Mouse (Mus musculus): ENCODE results near the gene Inhbe. TPM values are rescaled to one million over a fixed set of nuclear protein-coding genes. Genes with fewer than 3 reads are reported as not detected.

Inhbe gene
- polyA plus RNA-seq, 1 experiment from 2014 or later = not detected

DNA sequence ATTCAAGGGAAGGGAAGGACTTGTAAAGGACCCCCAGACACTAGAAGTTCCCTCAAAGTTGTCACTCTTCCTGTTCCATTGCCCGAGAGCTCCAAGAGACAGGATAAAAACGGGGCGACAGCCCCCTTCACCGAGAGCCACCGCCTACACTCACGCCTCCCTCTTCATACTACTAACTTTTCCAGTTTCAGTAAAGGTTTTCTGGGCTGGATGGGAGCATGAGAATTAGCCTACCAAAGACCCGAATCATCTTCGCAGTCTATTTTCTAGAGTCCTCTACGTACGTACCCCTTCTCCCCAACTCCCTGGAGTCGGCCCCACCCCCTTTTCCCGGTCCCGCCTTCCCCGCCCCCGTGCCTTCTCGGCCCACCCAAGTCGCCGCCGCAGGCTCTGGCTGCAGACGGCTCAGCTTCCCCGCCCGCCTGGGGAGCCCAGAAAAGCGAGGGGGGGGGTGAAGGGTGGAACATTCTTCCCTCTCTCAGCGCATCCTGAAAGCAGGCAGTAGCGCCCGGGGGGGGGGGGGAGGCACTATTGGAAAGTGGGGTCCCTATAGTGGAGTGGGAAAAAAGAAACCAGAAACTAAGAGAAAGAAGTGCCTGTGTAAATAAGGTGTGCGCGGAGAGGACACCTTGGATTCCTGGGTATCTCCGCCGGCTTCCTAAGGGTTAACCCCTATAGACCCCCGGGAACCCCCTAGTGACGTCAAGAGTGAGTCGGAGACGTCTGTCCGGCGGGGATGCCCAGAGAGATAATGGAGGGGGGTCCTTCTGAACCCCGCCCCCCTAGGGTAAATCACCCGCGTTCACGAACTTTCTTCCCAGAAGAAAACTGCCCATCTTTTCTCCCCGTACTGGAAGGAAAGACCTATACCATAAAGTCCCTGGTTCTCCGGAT, 14.3 kb downstream of the Inhbe start:
- Histone ChIP-seq H3K9me3 (ENCODE audit: control insufficient read depth, low read length) (no peaks in the 10 kb centered on the region), H3K9ac (replicated peaks; ENCODE audit: low read depth, low read length) (peak overlapping the region; percentile 28), H3K4me1 (replicated peaks; ENCODE audit: control insufficient read depth, insufficient read depth, low read length) (peaks cover 39% of the 10 kb centered on the region), H3K27me3 (replicated peaks; ENCODE audit: control insufficient read depth, insufficient read depth, low read length) (peaks cover 22% of the 10 kb centered on the region), H3K27ac (ENCODE audit: low read length) (no peak overlapping the region), H3K36me3 (ENCODE audit: control insufficient read depth, insufficient read depth) (no peaks in the 10 kb centered on the region), H3K4me2 (ENCODE audit: low read length) (peak overlapping the region; percentile 54), H3K4me3 (replicated peaks; ENCODE audit: low read length) (peak overlapping the region; percentile 27)
- peak; percentile 30; the same call in 1 of the 2 replicates for ATAC-seq
- WGBS = under 1% methylated on average over 39 of the region's 42 CpGs

DNA sequence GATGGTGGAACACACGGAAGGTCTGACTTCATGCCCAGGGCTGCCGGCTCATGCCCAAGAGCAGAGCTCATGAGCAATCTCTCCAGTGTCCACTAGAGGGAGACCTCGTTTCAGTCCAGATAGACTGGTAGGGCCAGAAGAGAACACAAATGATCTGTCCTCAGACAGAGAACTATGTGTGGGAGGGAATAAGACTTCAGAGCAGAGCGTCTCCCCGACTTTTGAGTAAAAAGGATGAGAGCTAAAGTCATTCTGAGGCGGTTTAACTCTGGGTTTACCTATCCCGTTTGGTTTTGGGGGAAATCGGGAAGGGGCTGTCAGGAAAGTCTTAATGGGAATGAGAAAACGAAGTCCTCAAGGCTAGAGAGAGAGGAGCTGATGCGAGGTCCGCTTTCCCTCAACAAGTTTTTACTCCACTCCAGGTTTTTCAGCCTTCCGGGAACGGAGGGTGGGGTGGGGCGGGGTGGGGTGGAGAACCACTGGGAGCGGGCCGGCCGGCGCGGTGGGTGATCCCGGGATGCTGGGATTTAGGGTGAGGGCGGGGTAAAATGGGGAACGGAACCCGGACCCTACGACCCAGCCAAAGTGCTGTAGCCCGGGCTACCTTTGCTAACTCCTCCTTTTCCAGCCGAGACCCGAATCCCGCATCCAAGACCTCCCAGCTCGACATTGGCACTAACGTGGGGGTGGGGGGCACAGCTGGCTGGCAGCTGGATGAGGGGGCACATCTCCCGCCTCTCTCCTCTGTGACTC, 15.1 kb downstream of the Inhbe start:
- no peaks in the 10 kb centered on the region for H3K9me3 ChIP-seq (ENCODE audit: control insufficient read depth, low read length)
- no peak overlapping the region for H3K9ac ChIP-seq (replicated peaks; ENCODE audit: low read depth, low read length)
- H3K36me3 ChIP-seq (ENCODE audit: control insufficient read depth, insufficient read depth) = no peaks in the 10 kb centered on the region
- H3K4me2 ChIP-seq (ENCODE audit: low read length) = peak overlapping the region; percentile 54
- peak overlapping the region; percentile 27 for H3K4me3 ChIP-seq (replicated peaks; ENCODE audit: low read length)
- H3K4me1 ChIP-seq (replicated peaks; ENCODE audit: control insufficient read depth, insufficient read depth, low read length) = peaks cover 39% of the 10 kb centered on the region
- peak; percentile 80 for ATAC-seq
- WGBS = under 1% methylated on average over 31 of the region's 31 CpGs
- peaks cover 22% of the 10 kb centered on the region for H3K27me3 ChIP-seq (replicated peaks; ENCODE audit: control insufficient read depth, insufficient read depth, low read length)
- no peak overlapping the region for H3K27ac ChIP-seq (ENCODE audit: low read length)

DNA sequence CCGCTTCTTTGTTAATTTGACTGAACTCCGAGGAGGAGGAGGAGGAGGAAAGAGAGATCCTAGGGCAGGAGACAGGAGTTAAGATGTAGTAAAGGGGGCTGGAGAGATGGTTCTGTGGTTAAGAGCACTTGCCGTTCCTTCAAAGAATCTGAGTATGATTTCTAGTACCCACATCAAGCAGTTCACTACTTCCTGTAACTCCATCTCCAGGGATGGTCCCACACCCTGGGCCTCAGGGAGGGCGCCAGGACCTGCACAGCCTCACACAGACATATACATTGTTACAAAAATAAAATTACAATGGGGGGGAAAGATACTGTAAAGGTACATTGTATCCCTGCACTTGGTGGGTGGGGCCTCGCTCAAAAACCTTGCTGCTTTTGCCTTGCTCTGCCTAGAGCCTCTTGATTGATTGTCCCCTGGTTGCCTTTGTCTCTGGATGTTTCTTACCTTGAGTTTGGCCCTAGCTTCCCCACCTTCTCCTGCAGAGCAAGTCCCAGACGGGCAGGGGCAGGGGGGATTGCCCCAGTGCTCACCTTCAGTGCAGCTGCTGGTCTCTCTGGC, 16.6 kb downstream of the Inhbe start:
- Histone ChIP-seq H3K9ac (replicated peaks; ENCODE audit: low read depth, low read length) (no peak overlapping the region), H3K27me3 (replicated peaks; ENCODE audit: control insufficient read depth, insufficient read depth, low read length) (peaks cover 22% of the 10 kb centered on the region), H3K4me3 (replicated peaks; ENCODE audit: low read length) (no peak overlapping the region), H3K36me3 (ENCODE audit: control insufficient read depth, insufficient read depth) (no peaks in the 10 kb centered on the region), H3K4me1 (replicated peaks; ENCODE audit: control insufficient read depth, insufficient read depth, low read length) (peaks cover 39% of the 10 kb centered on the region), H3K4me2 (ENCODE audit: low read length) (no peak overlapping the region), H3K27ac (ENCODE audit: low read length) (no peak overlapping the region), H3K9me3 (ENCODE audit: control insufficient read depth, low read length) (no peaks in the 10 kb centered on the region)
- no peak for ATAC-seq
- 83% methylated on average over 6 of the region's 6 CpGs for WGBS

DNA sequence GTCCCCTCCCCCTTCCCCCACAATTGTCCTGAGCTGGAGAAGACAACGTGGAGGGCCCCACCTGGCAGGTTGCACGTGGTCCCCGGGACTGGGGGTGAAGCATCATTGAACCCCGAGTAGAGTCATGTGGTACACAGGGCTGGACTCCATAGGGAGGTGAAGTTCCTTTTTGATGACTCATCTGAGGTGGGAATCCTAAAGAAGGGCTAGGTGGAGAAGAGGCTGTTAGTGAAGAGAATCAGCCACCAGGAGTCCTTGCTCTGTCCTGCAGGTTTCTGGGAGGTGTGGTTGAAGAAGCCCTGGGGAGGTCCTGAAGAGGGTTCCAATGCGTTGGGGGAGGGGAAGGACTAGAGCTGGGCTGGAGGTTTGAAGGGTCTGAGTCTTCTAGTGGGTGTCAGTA, 17.3 kb downstream of the Inhbe start:
- no peak for ATAC-seq
- Histone ChIP-seq H3K27me3 (replicated peaks; ENCODE audit: control insufficient read depth, insufficient read depth, low read length) (peaks cover 18% of the 10 kb centered on the region), H3K27ac (ENCODE audit: low read length) (no peak overlapping the region), H3K9me3 (ENCODE audit: control insufficient read depth, low read length) (no peaks in the 10 kb centered on the region), H3K36me3 (ENCODE audit: control insufficient read depth, insufficient read depth) (no peaks in the 10 kb centered on the region), H3K4me3 (replicated peaks; ENCODE audit: low read length) (no peak overlapping the region), H3K9ac (replicated peaks; ENCODE audit: low read depth, low read length) (no peak overlapping the region), H3K4me1 (replicated peaks; ENCODE audit: control insufficient read depth, insufficient read depth, low read length) (peaks cover 36% of the 10 kb centered on the region), H3K4me2 (ENCODE audit: low read length) (no peak overlapping the region)
- 85% methylated on average over 5 of the region's 5 CpGs for WGBS

DNA sequence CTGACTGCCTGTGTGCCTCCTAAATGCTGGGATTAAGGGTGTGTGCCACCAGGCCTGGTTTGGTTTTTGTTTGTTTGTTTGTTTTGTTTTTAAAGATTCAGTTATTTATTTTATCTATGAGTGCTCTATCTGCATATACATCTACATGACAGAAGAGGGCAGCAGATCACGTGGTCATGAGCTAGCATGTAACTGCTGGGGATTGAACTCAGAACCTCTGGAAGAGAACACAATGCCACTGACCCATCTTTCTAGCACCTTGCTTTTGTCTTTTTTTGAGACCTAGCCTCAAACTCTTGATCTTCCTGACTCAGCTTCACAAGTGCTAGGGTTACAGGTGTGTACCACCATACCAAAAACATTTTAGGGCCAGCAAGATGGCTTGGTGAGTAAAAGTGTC, 18.9 kb downstream of the Inhbe start:
- Histone ChIP-seq H3K27me3 (replicated peaks; ENCODE audit: control insufficient read depth, insufficient read depth, low read length) (0 out of 2 replicates have a peak, but pooled peaks cover 4% of the 10 kb centered on the region), H3K27ac (ENCODE audit: low read length) (no peak overlapping the region), H3K9me3 (ENCODE audit: control insufficient read depth, low read length) (no peaks in the 10 kb centered on the region), H3K4me2 (ENCODE audit: low read length) (no peak overlapping the region), H3K4me1 (replicated peaks; ENCODE audit: control insufficient read depth, insufficient read depth, low read length) (peaks cover 21% of the 10 kb centered on the region), H3K9ac (replicated peaks; ENCODE audit: low read depth, low read length) (no peak overlapping the region), H3K4me3 (replicated peaks; ENCODE audit: low read length) (no peak overlapping the region), H3K36me3 (ENCODE audit: control insufficient read depth, insufficient read depth) (no peaks in the 10 kb centered on the region)
- WGBS = 76% methylated on average over 1 of the region's 1 CpGs
- ATAC-seq = no peak

DNA sequence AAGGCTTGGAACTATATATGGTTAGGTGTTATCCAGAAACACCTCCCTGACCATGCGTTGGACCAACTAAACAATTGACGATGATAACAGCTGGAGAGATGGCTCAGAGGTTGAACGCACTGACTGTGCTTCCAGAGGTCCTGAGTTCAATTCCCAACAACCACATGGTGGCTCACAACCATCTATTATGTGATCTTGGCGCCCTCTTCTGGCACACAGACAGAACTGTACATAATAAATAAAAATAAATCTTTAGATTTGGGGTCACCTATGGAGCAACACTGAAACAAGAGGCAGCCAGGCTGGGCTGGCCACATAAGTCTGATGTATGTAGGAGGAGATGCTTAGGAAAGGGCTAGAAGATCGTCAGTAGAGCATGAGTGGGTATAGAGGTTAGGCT, 21.1 kb downstream of the Inhbe start:
- H3K9me3 ChIP-seq (ENCODE audit: control insufficient read depth, low read length) = no peaks in the 10 kb centered on the region
- 72% methylated on average over 5 of the region's 5 CpGs for WGBS
- ATAC-seq = no peak

DNA sequence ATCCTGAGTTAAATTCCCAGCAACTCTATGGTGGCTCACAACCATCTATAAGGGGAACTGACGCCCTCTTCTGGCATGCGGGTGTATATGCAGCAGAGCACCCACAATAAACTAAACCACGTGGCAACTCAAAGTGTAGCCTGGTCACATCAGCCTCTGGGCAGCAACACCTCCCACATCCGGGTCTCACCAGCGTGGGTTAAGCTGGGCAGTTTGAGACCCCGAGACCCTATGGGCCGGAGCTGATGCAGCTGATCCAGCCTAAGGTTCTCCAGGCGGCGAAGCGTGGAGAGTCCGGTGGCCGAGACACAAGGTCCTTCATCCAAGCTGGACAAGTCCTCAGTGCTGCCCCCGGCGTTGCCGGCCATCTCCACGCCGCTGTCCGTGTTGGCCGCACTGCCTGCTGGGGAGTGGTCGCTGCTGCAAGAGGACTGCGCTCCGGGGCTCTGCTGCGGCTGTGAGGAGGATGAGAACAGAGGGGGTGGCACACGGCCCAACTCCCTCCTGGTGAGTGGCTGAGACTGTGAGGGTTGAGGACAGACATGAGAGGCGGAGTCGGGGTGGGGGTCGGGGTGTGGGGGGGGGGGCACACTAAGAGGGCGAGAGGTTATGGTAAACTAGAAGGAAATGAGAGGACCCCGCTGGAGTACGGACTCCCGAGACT, 21.9 kb downstream of the Inhbe start:
- peak overlapping the region; percentile 36; the same call in 1 of the 2 replicates for H3K9ac ChIP-seq (replicated peaks; ENCODE audit: low read depth, low read length)
- H3K4me3 ChIP-seq (replicated peaks; ENCODE audit: low read length) = peak overlapping the region; percentile 30
- no peaks in the 10 kb centered on the region; the same call in 1 of the 2 replicates for H3K9me3 ChIP-seq (ENCODE audit: control insufficient read depth, low read length)
- H3K4me2 ChIP-seq (ENCODE audit: low read length) = peak overlapping the region; percentile 46
- H3K27ac ChIP-seq (ENCODE audit: low read length) = no peak overlapping the region
- peak; percentile 34; the same call in 1 of the 2 replicates for ATAC-seq
- H3K4me1 ChIP-seq (replicated peaks; ENCODE audit: control insufficient read depth, insufficient read depth, low read length) = peaks cover 4% of the 10 kb centered on the region
- H3K36me3 ChIP-seq (ENCODE audit: control insufficient read depth, insufficient read depth) = no peaks in the 10 kb centered on the region
- H3K27me3 ChIP-seq (replicated peaks; ENCODE audit: control insufficient read depth, insufficient read depth, low read length) = peaks cover 19% of the 10 kb centered on the region
- WGBS = 27% methylated on average over 29 of the region's 31 CpGs

More for the DNA sequence above, 21.1 kb downstream of the Inhbe start:
- Histone ChIP-seq H3K36me3 (ENCODE audit: control insufficient read depth, insufficient read depth) (no peaks in the 10 kb centered on the region), H3K9ac (replicated peaks; ENCODE audit: low read depth, low read length) (no peak overlapping the region), H3K4me2 (ENCODE audit: low read length) (no peak overlapping the region), H3K4me1 (replicated peaks; ENCODE audit: control insufficient read depth, insufficient read depth, low read length) (peaks cover 4% of the 10 kb centered on the region), H3K4me3 (replicated peaks; ENCODE audit: low read length) (no peak overlapping the region), H3K27me3 (replicated peaks; ENCODE audit: control insufficient read depth, insufficient read depth, low read length) (peaks cover 12% of the 10 kb centered on the region), H3K27ac (ENCODE audit: low read length) (no peak overlapping the region)

DNA sequence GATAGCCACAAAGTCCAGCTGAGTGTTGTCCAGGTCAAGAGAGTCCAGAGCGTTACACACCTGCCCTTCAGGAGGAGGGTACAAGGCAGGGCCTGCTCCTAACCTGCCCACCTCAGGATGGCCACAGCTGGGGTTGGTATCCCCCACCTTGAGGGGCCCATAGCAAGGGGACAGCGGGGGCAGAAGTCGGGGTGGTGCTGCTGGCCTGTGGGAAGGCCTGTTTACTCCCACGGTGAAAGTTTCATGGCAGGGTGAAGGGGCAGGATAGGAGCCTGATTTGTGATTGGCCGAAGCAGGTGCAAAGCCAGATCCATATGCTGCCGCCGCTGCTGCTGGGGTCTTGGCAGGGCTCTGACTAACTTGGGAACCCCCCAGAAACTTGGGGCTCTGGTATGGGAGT, 24.0 kb downstream of the Inhbe start:
- Histone ChIP-seq H3K9me3 (ENCODE audit: control insufficient read depth, low read length) (peaks cover 2% of the 10 kb centered on the region; the same call in 1 of the 2 replicates), H3K27ac (ENCODE audit: low read length) (no peak overlapping the region), H3K4me1 (replicated peaks; ENCODE audit: control insufficient read depth, insufficient read depth, low read length) (peaks cover 11% of the 10 kb centered on the region), H3K36me3 (ENCODE audit: control insufficient read depth, insufficient read depth) (no peaks in the 10 kb centered on the region), H3K4me3 (replicated peaks; ENCODE audit: low read length) (no peak overlapping the region), H3K27me3 (replicated peaks; ENCODE audit: control insufficient read depth, insufficient read depth, low read length) (peaks cover 28% of the 10 kb centered on the region), H3K4me2 (ENCODE audit: low read length) (no peak overlapping the region), H3K9ac (replicated peaks; ENCODE audit: low read depth, low read length) (no peak overlapping the region)
- ATAC-seq = no peak
- WGBS = 82% methylated on average over 7 of the region's 7 CpGs
